Mouse (Mus musculus) gastrocnemius, adult 2 months (tissue): ENCODE data around the gene Gm10277. TPM values are rescaled to one million over a fixed set of nuclear protein-coding genes. Genes with fewer than 3 reads are reported as not detected.

Source experiments
- DNase-seq: peaks from one replicate; pipeline ENCODE4 v3.0.0; 2022
- H3K27ac ChIP-seq: fragments of 200-600 bp; 2 replicates; pipeline ENCODE4 v1.8.1; 2022; ENCODE audit warnings: mild to moderate bottlenecking
- H3K4me3 ChIP-seq: fragments of 200-600 bp; 2 replicates; pipeline ENCODE4 v1.8.1; 2022; ENCODE audit warnings: mild to moderate bottlenecking, moderate library complexity
- CTCF ChIP-seq: fragments of 200-600 bp; IDR thresholded peaks from 2 replicates; pipeline ENCODE4 v1.8.1; 2022; ENCODE audit warnings: antibody characterized with exemption, mild to moderate bottlenecking, moderate library complexity
- intact Hi-C: fragments of 180-260 bp; cut with DNase I; formaldehyde crosslinking; loops from one replicate; pipeline ENCODE4 v1.15.1; 2025
- total RNA-seq, 2 experiments: library from RNA; stranded (reverse); gene quantifications; 2 replicates each; pipeline ENCODE4 v1.2.3; 2021

Gene Gm10277
- total RNA-seq, 2 experiments from 2014 or later: not detected

GRCm38 (mm10) chr11:77816003-77816402 is 28.5 kb upstream of the Gm10277 start:
- peak; percentile 84 for DNase-seq
- H3K27ac ChIP-seq: peak overlapping the region; percentile 87
- H3K4me3 ChIP-seq: peak overlapping the region; percentile 62
- TF ChIP-seq CTCF: peak; percentile 97; the same call in 1 of the 2 replicates
- intact Hi-C loops: loop anchor here (2.0 kb wide), 1 partner anchor 53 kb away; the partner anchor contains the start of gene Myo18a

GRCm38 (mm10) chr11:77813969-77814368 is 26.4 kb upstream of the Gm10277 start:
- peak overlapping the region; percentile 87 for H3K27ac ChIP-seq
- intact Hi-C loops: loop anchor here (2.0 kb wide), 1 partner anchor 77 kb away; no protein-coding TSS in a partner anchor
- TF ChIP-seq CTCF: no peak
- peak overlapping the region; percentile 62 for H3K4me3 ChIP-seq
- DNase-seq: peak; percentile 90

- peak overlapping the region; percentile 58 for H3K4me3 ChIP-seq
- TF ChIP-seq CTCF: no peak
- intact Hi-C loops: no loop called here
- DNase-seq: no peak
- H3K27ac ChIP-seq: peak overlapping the region; percentile 92
Observed at GRCm38 (mm10) chr11:77810018-77810417, 22.5 kb upstream of the Gm10277 start.

GRCm38 (mm10) chr11:77809215-77809614 is 21.7 kb upstream of the Gm10277 start:
- TF ChIP-seq CTCF: no peak
- Histone ChIP-seq H3K4me3 (peak overlapping the region; percentile 58), H3K27ac (peak overlapping the region; percentile 92)
- peak; percentile 40 for DNase-seq
- intact Hi-C loops: no loop called here

- H3K4me3 ChIP-seq: peak overlapping the region; percentile 58
- intact Hi-C loops: no loop called here
- peak; percentile 71 for DNase-seq
- H3K27ac ChIP-seq: peak overlapping the region; percentile 92
- TF ChIP-seq CTCF: no peak
Observed at GRCm38 (mm10) chr11:77808051-77808465, 20.5 kb upstream of the Gm10277 start.

GRCm38 (mm10) chr11:77806855-77807254 is 19.3 kb upstream of the Gm10277 start:
- DNase-seq: peak; percentile 23
- intact Hi-C loops: no loop called here

GRCm38 (mm10) chr11:77806218-77806617 is 18.7 kb upstream of the Gm10277 start:
- H3K4me3 ChIP-seq: no peak overlapping the region
- peak overlapping the region; percentile 92 for H3K27ac ChIP-seq
- DNase-seq: peak; percentile 72
- TF ChIP-seq CTCF: peak; percentile 53
- intact Hi-C loops: no loop called here

More at GRCm38 (mm10) chr11:77806855-77807254, 19.3 kb upstream of the Gm10277 start:
- Histone ChIP-seq H3K4me3 (peak overlapping the region; percentile 58), H3K27ac (peak overlapping the region; percentile 92)
- no peak for TF ChIP-seq CTCF

GRCm38 (mm10) chr11:77802341-77802865 is 14.9 kb upstream of the Gm10277 start:
- intact Hi-C loops: loop anchor here (5.0 kb wide), 1 partner anchor 115 kb away; the partner anchor contains the start of gene Nufip2
- no peak for TF ChIP-seq CTCF
- Histone ChIP-seq H3K27ac (peak overlapping the region; percentile 98), H3K4me3 (peak overlapping the region; percentile 73)
- DNase-seq: peak; percentile 85

GRCm38 (mm10) chr11:77800869-77801701 is 13.5 kb upstream of the Gm10277 start:
- DNase-seq: peak; percentile 93
- intact Hi-C loops: loop anchor here (5.0 kb wide), 1 partner anchor 114 kb away; the partner anchor contains the start of gene Nufip2
- no peak for TF ChIP-seq CTCF
- Histone ChIP-seq H3K4me3 (peak overlapping the region; percentile 73), H3K27ac (peak overlapping the region; percentile 98)

- Histone ChIP-seq H3K27ac (peak overlapping the region; percentile 98), H3K4me3 (peak overlapping the region; percentile 73)
- no peak for TF ChIP-seq CTCF
- intact Hi-C loops: loop anchor here (5.0 kb wide), 1 partner anchor 113 kb away; the partner anchor contains the start of gene Nufip2
- peak; percentile 33 for DNase-seq
Observed at GRCm38 (mm10) chr11:77800491-77800868, 12.9 kb upstream of the Gm10277 start.

GRCm38 (mm10) chr11:77795216-77795615 is 7.7 kb upstream of the Gm10277 start:
- Histone ChIP-seq H3K4me3 (no peak overlapping the region), H3K27ac (peak overlapping the region; percentile 12; the same call in 1 of the 2 replicates)
- intact Hi-C loops: loop anchor here (1.0 to 10.0 kb wide), 2 partner anchors 22 to 280 kb away; partner anchors contain the start of genes Abhd15, Gm10392 and Trp53i13
- no peak for DNase-seq
- no peak for TF ChIP-seq CTCF

GRCm38 (mm10) chr11:77793238-77793930 is 5.8 kb upstream of the Gm10277 start:
- Histone ChIP-seq H3K27ac (peak overlapping the region; percentile 89), H3K4me3 (peak overlapping the region; percentile 74)
- DNase-seq: peak; percentile 97
- TF ChIP-seq CTCF: no peak; the same call in 1 of the 2 replicates
- intact Hi-C loops: loop anchor here (1.0 to 10.0 kb wide), 4 partner anchors 30 to 279 kb away; partner anchors contain the start of genes Abhd15, Gm10392, Myo18a and Trp53i13
